Mouse (Mus musculus) heart, adult 2 months (tissue): ENCODE data around the gene Lamb3.

Experiments
- CTCF ChIP-seq: fragments of 200-600 bp; IDR thresholded peaks from 2 replicates; pipeline ENCODE4 v1.8.1; 2022; ENCODE audit warnings: antibody characterized with exemption, mild to moderate bottlenecking, moderate library complexity
- EP300 ChIP-seq: fragments of 200-500 bp; IDR thresholded peaks from 2 replicates; pipeline ENCODE4 v1.6.1; 2011; ENCODE audit warnings: low read depth, low read length, control low read depth; ENCODE audit not compliant: insufficient read depth
- POLR2A ChIP-seq: fragments of 200-500 bp; IDR thresholded peaks from 2 replicates; pipeline ENCODE4 v1.6.1; 2011; ENCODE audit warnings: mild to moderate bottlenecking, low read depth, low read length, control low read depth; ENCODE audit not compliant: insufficient read depth

- TF ChIP-seq POLR2A (no peak), CTCF (no peak), EP300 (no peak)
Observed at GRCm38 (mm10) chr1:193169228-193169627, 38.3 kb upstream of the Lamb3 start.
